Mouse (Mus musculus): ENCODE data around the gene Gorab. TPM values are rescaled to one million over a fixed set of nuclear protein-coding genes. Genes with fewer than 3 reads are reported as not detected.

Gene Gorab
- polyA plus RNA-seq, 1 experiment from 2014 or later: 23.4 TPM

DNA sequence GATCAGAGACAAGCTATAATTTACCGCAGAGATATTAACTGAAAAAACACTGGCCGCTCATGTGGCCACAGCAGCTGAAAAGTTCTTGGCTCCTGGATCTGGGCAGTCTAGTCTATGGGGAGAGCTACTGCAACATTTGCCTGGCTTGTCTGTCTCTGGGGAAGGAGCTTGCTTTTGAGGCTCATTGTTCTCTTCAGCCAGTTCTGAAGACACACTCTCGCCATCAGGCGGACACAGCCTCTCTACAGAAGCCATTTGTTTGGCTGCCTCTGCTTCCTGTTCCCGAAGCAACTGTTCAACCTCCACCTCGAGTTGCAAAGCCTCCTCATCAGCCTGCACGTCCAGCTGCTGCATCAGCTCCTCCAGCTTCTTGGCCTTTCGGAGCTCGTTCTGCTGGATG, 17.3 kb downstream of the Gorab start:
- H3K27me3 ChIP-seq (ENCODE audit: control insufficient read depth, insufficient read depth, low read depth, low read length): no peaks in the 10 kb centered on the region
- no peak for ATAC-seq
- H3K36me3 ChIP-seq (ENCODE audit: control insufficient read depth, insufficient read depth, low read length): peaks cover 22% of the 10 kb centered on the region
- no peak overlapping the region for H3K27ac ChIP-seq (ENCODE audit: low read length)
- H3K9me3 ChIP-seq (replicated peaks; ENCODE audit: control insufficient read depth, low read length, poor library complexity, severe bottlenecking): no peaks in the 10 kb centered on the region
- no peak overlapping the region for H3K9ac ChIP-seq (ENCODE audit: low read depth, low read length)
- 91% methylated on average over 9 of the region's 9 CpGs for WGBS
- H3K4me3 ChIP-seq (ENCODE audit: low read depth, low read length): no peak overlapping the region
- no peak overlapping the region for H3K4me2 ChIP-seq (ENCODE audit: low read length)
- no peaks in the 10 kb centered on the region for H3K4me1 ChIP-seq (ENCODE audit: control insufficient read depth, insufficient read depth, low read length)

DNA sequence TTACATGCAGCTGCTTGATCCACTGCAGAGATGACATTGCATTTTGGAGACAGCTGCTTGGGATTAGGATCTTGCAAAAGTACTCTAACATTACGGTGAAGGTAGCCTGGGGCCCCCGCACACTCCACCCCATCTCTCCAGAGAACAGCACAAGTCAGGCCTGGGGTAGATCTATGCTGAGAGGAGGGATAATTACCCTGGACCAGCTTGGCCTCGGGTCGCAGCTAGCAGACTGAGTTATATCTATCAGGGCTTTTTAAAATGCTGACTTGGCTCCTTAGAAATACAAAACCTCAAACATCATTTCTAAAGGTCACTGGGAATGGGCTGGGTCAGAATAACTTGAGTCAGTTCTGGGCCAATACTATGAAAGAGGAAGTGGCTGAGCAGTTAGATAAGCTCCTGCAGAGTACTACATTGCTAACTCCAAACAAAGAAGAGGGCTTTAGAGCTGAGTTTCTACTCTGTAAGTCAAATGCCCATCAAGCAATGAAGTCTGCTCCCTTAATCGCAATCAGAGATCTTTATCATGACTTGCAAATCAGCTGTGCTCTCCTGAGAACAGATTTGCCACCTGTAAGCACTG, 19.9 kb downstream of the Gorab start:
- WGBS: 75% methylated on average over 5 of the region's 5 CpGs
- Histone ChIP-seq H3K4me2 (ENCODE audit: low read length) (no peak overlapping the region), H3K4me1 (ENCODE audit: control insufficient read depth, insufficient read depth, low read length) (no peaks in the 10 kb centered on the region), H3K36me3 (ENCODE audit: control insufficient read depth, insufficient read depth, low read length) (peaks cover 22% of the 10 kb centered on the region), H3K9ac (ENCODE audit: low read depth, low read length) (no peak overlapping the region), H3K27ac (ENCODE audit: low read length) (no peak overlapping the region), H3K9me3 (replicated peaks; ENCODE audit: control insufficient read depth, low read length, poor library complexity, severe bottlenecking) (no peaks in the 10 kb centered on the region), H3K4me3 (ENCODE audit: low read depth, low read length) (no peak overlapping the region), H3K27me3 (ENCODE audit: control insufficient read depth, insufficient read depth, low read depth, low read length) (no peaks in the 10 kb centered on the region)
- no peak for ATAC-seq

DNA sequence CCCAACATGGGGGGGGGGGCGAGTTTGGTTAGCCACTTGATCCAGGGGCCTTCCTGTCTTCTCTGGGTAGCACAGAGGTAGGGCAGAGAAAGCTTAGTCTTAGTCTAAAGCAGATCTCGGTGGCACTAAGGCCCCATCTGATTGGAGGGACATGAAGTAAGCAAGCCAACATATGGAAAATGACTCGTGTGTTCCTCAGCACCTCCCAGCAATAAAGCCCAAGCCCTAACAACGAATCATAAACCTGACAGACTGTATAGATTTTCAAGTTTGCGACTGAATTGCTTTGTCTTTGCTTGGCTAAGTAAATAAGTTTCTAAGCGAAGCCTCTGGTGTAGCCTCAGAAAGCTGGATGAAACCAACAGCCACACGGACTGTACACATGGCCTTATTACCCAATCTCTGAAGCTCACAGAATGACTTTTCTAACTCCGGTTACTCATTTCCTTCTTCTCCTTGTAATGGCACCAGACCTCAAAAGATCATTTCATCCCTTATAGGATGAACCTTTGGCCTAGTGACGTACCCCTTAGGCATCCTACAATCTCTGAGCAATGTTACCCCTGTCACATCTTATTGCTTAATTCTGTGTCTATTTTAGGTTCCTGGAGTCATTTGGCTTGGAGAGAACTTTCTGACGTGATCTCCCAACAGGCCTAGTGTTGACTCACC, 21.3 kb downstream of the Gorab start:
- Histone ChIP-seq H3K27me3 (ENCODE audit: control insufficient read depth, insufficient read depth, low read depth, low read length) (no peaks in the 10 kb centered on the region), H3K4me2 (ENCODE audit: low read length) (no peak overlapping the region), H3K9ac (ENCODE audit: low read depth, low read length) (no peak overlapping the region), H3K9me3 (replicated peaks; ENCODE audit: control insufficient read depth, low read length, poor library complexity, severe bottlenecking) (no peaks in the 10 kb centered on the region), H3K27ac (ENCODE audit: low read length) (no peak overlapping the region), H3K36me3 (ENCODE audit: control insufficient read depth, insufficient read depth, low read length) (peaks cover 17% of the 10 kb centered on the region), H3K4me1 (ENCODE audit: control insufficient read depth, insufficient read depth, low read length) (no peaks in the 10 kb centered on the region), H3K4me3 (ENCODE audit: low read depth, low read length) (no peak overlapping the region)
- WGBS: 95% methylated on average over 10 of the region's 10 CpGs
- ATAC-seq: no peak

DNA sequence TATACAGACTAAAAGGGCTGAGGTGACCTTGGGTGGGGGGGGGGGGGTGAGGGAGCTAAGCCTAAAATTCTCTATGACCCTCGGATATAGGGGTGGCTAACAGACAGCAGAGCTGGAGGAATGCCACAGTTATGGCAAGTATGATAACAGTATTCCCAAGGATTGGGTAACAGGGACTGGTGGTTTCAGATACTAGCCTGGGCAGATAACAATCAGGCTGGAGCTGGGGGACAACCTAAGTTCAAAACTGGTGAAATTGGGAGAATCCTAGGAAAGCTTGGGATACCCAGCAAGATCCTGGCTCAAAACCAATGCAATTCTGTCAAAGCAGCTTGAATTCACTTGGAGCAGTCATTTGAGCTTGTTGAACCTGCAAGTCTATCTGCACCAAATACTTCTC, 22.9 kb downstream of the Gorab start:
- Histone ChIP-seq H3K9ac (ENCODE audit: low read depth, low read length) (no peak overlapping the region), H3K27me3 (ENCODE audit: control insufficient read depth, insufficient read depth, low read depth, low read length) (no peaks in the 10 kb centered on the region), H3K27ac (ENCODE audit: low read length) (no peak overlapping the region), H3K36me3 (ENCODE audit: control insufficient read depth, insufficient read depth, low read length) (peaks cover 5% of the 10 kb centered on the region), H3K4me3 (ENCODE audit: low read depth, low read length) (no peak overlapping the region), H3K4me1 (ENCODE audit: control insufficient read depth, insufficient read depth, low read length) (no peaks in the 10 kb centered on the region), H3K9me3 (replicated peaks; ENCODE audit: control insufficient read depth, low read length, poor library complexity, severe bottlenecking) (no peaks in the 10 kb centered on the region), H3K4me2 (ENCODE audit: low read length) (no peak overlapping the region)
- 88% methylated on average over 1 of the region's 1 CpGs for WGBS
- no peak for ATAC-seq

DNA sequence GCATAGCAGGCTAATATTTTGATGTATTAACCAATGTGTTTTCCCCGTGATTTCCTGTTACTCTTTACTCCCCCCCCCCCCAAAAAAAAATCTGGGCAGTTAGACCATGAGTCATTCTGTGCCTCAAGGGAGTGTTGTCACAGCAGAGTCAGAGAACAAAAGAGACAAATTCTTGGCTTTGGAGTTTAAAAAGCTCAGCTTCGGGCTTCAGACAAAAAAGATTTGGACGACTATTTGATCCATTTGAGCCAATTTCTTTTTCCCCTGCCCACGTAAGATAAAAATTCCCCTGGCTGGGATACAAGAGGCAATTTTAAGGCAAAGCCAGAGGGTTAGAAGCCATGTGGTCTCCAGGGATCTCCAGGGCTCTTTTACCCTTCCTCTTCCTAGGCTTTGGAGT, 23.4 kb downstream of the Gorab start:
- no peaks in the 10 kb centered on the region for H3K27me3 ChIP-seq (ENCODE audit: control insufficient read depth, insufficient read depth, low read depth, low read length)
- 32% methylated on average over 4 of the region's 4 CpGs for WGBS
- H3K9ac ChIP-seq (ENCODE audit: low read depth, low read length): no peak overlapping the region
- H3K4me3 ChIP-seq (ENCODE audit: low read depth, low read length): no peak overlapping the region
- 0 out of 2 replicates have a peak, but pooled peaks cover 2% of the 10 kb centered on the region for H3K36me3 ChIP-seq (ENCODE audit: control insufficient read depth, insufficient read depth, low read length)
- no peak overlapping the region for H3K4me2 ChIP-seq (ENCODE audit: low read length)
- H3K27ac ChIP-seq (ENCODE audit: low read length): no peak overlapping the region
- no peaks in the 10 kb centered on the region for H3K9me3 ChIP-seq (replicated peaks; ENCODE audit: control insufficient read depth, low read length, poor library complexity, severe bottlenecking)
- ATAC-seq: no peak
- H3K4me1 ChIP-seq (ENCODE audit: control insufficient read depth, insufficient read depth, low read length): no peaks in the 10 kb centered on the region

DNA sequence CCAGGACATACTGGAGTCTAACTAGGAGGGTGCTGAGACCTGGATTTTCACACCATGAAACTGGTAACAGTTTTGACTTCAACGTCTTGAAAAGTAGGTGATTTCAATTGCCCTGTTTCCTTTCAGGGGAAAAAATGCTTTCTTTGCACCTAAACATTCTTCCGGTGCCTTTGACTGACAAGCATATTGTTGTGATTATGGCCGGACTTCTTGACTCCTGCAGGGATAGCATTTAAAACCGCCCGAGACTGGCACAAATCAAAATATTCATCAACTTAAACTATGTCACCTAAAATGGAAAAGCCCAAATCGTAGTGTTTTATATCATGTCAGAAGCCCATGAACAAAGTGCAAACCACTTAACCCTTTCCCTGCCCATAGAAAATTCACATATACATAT, 25.5 kb downstream of the Gorab start:
- H3K4me3 ChIP-seq (ENCODE audit: low read depth, low read length): no peak overlapping the region
- no peaks in the 10 kb centered on the region for H3K27me3 ChIP-seq (ENCODE audit: control insufficient read depth, insufficient read depth, low read depth, low read length)
- no peak for ATAC-seq
- H3K27ac ChIP-seq (ENCODE audit: low read length): no peak overlapping the region
- 55% methylated on average over 6 of the region's 6 CpGs for WGBS
- 0 out of 2 replicates have a peak, but pooled peaks cover 2% of the 10 kb centered on the region for H3K36me3 ChIP-seq (ENCODE audit: control insufficient read depth, insufficient read depth, low read length)
- H3K4me1 ChIP-seq (ENCODE audit: control insufficient read depth, insufficient read depth, low read length): no peaks in the 10 kb centered on the region
- no peak overlapping the region for H3K9ac ChIP-seq (ENCODE audit: low read depth, low read length)
- H3K4me2 ChIP-seq (ENCODE audit: low read length): no peak overlapping the region
- no peaks in the 10 kb centered on the region for H3K9me3 ChIP-seq (replicated peaks; ENCODE audit: control insufficient read depth, low read length, poor library complexity, severe bottlenecking)

DNA sequence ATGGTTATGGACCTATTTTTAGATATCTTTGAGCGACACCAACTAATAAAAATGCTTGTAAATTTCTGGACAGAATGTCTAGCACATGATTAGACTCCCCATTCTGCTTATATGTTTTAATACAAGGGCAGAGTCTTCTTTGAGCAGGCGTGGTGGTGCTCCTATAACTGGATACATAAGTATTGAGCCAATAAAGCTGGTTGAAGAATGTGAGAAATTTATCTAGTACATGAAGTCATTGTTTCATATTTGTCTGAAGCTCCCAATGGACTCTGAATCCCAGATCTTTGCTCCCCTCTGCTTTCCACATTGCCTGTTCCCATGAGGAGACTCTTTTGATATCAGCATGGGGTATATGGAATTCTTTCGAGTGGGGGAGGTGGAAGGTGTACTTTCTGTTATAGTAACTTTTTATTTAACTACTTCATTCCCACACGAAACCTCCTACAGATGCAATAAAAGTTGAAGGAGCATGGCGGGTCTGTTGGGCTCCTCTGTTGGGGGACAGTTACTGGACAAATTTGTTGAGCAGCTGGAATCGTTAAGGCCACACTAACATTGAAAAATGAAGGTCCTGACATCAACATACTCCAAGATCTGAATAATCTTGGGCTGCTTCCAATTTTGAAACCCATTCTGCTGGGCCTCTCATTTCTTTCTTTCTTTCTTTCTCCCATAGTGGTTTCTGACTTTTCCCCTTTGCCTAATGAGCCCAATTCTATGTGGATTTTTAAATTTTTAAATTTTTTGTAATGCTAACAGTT, 26.5 kb downstream of the Gorab start:
- Histone ChIP-seq H3K4me1 (ENCODE audit: control insufficient read depth, insufficient read depth, low read length) (no peaks in the 10 kb centered on the region), H3K9me3 (replicated peaks; ENCODE audit: control insufficient read depth, low read length, poor library complexity, severe bottlenecking) (no peaks in the 10 kb centered on the region), H3K36me3 (ENCODE audit: control insufficient read depth, insufficient read depth, low read length) (no peaks in the 10 kb centered on the region), H3K27me3 (ENCODE audit: control insufficient read depth, insufficient read depth, low read depth, low read length) (no peaks in the 10 kb centered on the region), H3K9ac (ENCODE audit: low read depth, low read length) (no peak overlapping the region), H3K4me2 (ENCODE audit: low read length) (no peak overlapping the region), H3K4me3 (ENCODE audit: low read depth, low read length) (no peak overlapping the region), H3K27ac (ENCODE audit: low read length) (no peak overlapping the region)
- no peak for ATAC-seq
- 84% methylated on average over 6 of the region's 6 CpGs for WGBS

DNA sequence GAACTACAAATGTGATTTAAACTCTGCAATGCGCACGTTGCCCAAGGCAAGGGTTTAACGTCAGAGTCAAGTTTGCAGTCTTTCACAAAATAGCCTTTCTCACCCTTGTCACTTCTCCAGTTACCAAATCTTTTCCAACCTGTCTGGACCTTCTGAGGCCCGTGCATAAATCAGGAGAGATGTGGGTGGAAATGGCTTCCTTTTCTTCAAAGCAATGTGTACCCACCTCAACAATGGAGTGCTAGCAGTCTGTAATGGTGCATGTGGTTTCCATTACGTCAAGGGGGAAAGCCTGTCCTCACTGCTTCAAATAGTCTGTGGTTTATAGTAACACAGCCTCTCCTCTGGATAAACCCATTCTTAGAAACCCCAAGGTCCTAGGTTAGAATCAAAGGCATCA, 29.0 kb downstream of the Gorab start:
- Histone ChIP-seq H3K9ac (ENCODE audit: low read depth, low read length) (no peak overlapping the region), H3K9me3 (replicated peaks; ENCODE audit: control insufficient read depth, low read length, poor library complexity, severe bottlenecking) (no peaks in the 10 kb centered on the region), H3K27me3 (ENCODE audit: control insufficient read depth, insufficient read depth, low read depth, low read length) (no peaks in the 10 kb centered on the region), H3K27ac (ENCODE audit: low read length) (no peak overlapping the region), H3K4me3 (ENCODE audit: low read depth, low read length) (no peak overlapping the region), H3K4me2 (ENCODE audit: low read length) (no peak overlapping the region), H3K36me3 (ENCODE audit: control insufficient read depth, insufficient read depth, low read length) (no peaks in the 10 kb centered on the region), H3K4me1 (ENCODE audit: control insufficient read depth, insufficient read depth, low read length) (no peaks in the 10 kb centered on the region)
- ATAC-seq: no peak
- WGBS: 88% methylated on average over 5 of the region's 5 CpGs

DNA sequence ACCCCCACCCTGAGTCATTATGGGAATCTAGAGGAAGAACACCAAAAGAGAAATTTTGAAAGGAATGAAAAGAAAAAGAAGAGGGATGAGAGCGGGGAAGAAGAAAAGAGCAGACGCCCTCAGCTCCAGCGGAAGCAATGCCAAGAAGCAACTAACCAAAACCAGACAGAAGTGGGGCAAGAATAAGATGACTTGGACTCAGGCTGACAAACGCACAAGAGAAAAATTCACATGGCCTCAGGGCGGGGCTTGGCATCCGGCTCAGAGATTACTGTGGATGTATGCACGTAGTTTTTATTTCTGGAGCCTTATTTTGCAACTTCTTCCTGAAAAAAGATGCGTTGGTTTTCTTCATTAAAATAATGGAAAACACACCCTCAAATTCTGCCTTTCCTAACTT, 41.3 kb downstream of the Gorab start:
- Histone ChIP-seq H3K4me2 (ENCODE audit: low read length) (no peak overlapping the region), H3K9me3 (replicated peaks; ENCODE audit: control insufficient read depth, low read length, poor library complexity, severe bottlenecking) (no peaks in the 10 kb centered on the region), H3K36me3 (ENCODE audit: control insufficient read depth, insufficient read depth, low read length) (no peaks in the 10 kb centered on the region), H3K4me3 (ENCODE audit: low read depth, low read length) (no peak overlapping the region), H3K27me3 (ENCODE audit: control insufficient read depth, insufficient read depth, low read depth, low read length) (no peaks in the 10 kb centered on the region), H3K27ac (ENCODE audit: low read length) (no peak overlapping the region), H3K4me1 (ENCODE audit: control insufficient read depth, insufficient read depth, low read length) (no peaks in the 10 kb centered on the region), H3K9ac (ENCODE audit: low read depth, low read length) (no peak overlapping the region)
- no peak for ATAC-seq
- WGBS: 74% methylated on average over 8 of the region's 8 CpGs

All from midbrain, embryonic 16.5 days (tissue).